Mouse (Mus musculus) megakaryocyte, embryonic 14.5 days (primary cell): ENCODE results near the gene Olfr1220. TPM values are rescaled to one million over a fixed set of nuclear protein-coding genes. Genes with fewer than 3 reads are reported as not detected.

Experiments
- H3K27me3 ChIP-seq: replicated peaks from 2 replicates; pipeline ENCODE3; 2012; ENCODE audit warnings: inconsistent platforms
- H3K36me3 ChIP-seq: replicated peaks from 2 replicates; pipeline ENCODE3; 2012; ENCODE audit warnings: low read length, inconsistent platforms, mixed read lengths
- H3K4me1 ChIP-seq: 2 replicates; pipeline ENCODE4 v1.6.1; 2012; ENCODE audit warnings: inconsistent platforms
- H3K4me3 ChIP-seq: replicated peaks from 2 replicates; pipeline ENCODE3; 2012; ENCODE audit warnings: moderate library complexity, mild to moderate bottlenecking, inconsistent platforms
- H3K9me3 ChIP-seq: 2 replicates; pipeline ENCODE4 v1.6.1; 2012; ENCODE audit warnings: inconsistent platforms
- FLI1 ChIP-seq: IDR thresholded peaks from 2 replicates; pipeline ENCODE4 v1.6.1; 2012; ENCODE audit warnings: low read length, inconsistent platforms, mixed read lengths
- GATA1 ChIP-seq: IDR thresholded peaks from 3 replicates; pipeline ENCODE4 v1.6.1; 2012; ENCODE audit warnings: mixed read lengths, low read length, inconsistent platforms, borderline replicate concordance
- polyA plus RNA-seq: library from polyadenylated mRNA; stranded (reverse); fragments of >175 nt; gene quantifications from 2 replicates; pipeline ENCODE4 v1.2.3, GENCODE M21; 2012; ENCODE audit warnings: low replicate concordance; ENCODE audit not compliant: insufficient read depth

Olfr1220 gene
- not detected in 2 replicates for polyA plus RNA-seq

DNA sequence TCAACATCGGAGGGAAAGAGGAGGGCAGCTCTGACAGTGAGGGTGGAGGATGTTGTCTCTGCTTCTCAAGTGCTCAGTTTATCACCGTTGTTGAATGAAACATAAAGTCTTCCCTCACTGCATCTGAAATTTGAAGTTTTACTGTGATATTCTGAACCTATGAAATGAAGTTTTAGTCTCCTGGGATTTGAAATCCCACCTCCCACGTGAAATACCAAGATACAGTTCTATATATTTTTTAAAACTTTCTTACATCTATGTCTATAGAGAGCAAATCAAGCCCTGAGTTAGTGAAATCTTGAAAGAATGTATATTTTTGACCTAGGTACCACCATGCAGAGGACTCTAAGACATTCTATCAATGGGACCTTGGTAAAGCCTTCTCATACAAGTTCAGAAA, at the start of gene Olfr1220:
TSS of gene Olfr1220 (minus strand) at position 101 of the 400 bp plus-strand sequence.
- H3K9me3 ChIP-seq, result no peaks in the 10 kb centered on the region
- TF ChIP-seq GATA1 (no peak), FLI1 (no peak)
- H3K27me3 ChIP-seq, result no peaks in the 10 kb centered on the region
- H3K36me3 ChIP-seq, result no peaks in the 10 kb centered on the region
- no peaks in the 10 kb centered on the region for H3K4me1 ChIP-seq
- no peak within 1 kb of the TSS for H3K4me3 ChIP-seq

DNA sequence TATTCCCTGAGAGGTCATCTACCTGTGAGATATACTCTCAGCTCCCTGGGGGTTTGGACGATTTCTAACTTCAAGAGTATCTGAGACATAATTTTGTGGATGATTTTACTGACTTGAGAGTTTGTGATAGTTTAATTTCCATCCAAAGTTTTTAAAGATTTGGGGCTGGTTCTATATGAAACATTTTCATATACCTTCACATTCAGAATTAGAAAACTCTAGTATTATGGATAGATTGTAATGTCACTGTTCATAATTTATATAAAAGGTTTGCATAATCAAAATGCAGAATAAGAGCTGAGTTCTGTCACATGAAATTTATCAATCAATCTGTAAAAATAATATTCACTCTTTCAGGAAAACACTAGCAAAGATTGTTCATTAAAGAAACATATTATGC, 44.8 kb upstream of the Olfr1220 start, which contains the start of gene Olfr1223:
TSS of gene Olfr1223 (minus strand) at position 101 of the 400 bp plus-strand sequence.
- no peaks in the 10 kb centered on the region for H3K27me3 ChIP-seq
- H3K36me3 ChIP-seq, result no peaks in the 10 kb centered on the region
- no peaks in the 10 kb centered on the region for H3K9me3 ChIP-seq
- no peak within 1 kb of the TSS for H3K4me3 ChIP-seq
- H3K4me1 ChIP-seq, result no peaks in the 10 kb centered on the region
- no peak for TF ChIP-seq GATA1
- TF ChIP-seq FLI1, result no peak

DNA sequence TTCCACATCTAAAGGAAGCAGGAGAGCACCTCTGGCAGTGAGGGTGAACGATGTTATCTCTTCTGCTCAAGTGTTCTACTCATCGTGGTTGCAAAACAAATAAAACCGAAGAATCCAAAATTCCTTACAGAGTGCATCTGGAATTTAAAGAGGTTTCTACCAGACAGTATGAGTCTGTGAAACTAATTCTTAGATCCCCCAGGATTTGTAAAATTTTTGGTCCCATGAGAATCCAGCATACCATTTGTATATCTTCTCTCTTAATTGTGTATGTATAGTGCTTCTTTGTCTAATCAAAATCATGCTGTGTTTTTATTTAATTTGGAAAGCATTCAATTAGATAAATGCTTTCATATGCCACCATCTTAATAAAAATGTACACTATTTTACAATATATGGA, 26.3 kb upstream of the Olfr1220 start, which contains the start of gene Olfr1222:
TSS of gene Olfr1222 (minus strand) at position 101 of the 400 bp plus-strand sequence.
- TF ChIP-seq FLI1 (no peak), GATA1 (no peak)
- Histone ChIP-seq H3K9me3 (no peaks in the 10 kb centered on the region), H3K4me3 (no peak within 1 kb of the TSS), H3K27me3 (no peaks in the 10 kb centered on the region), H3K36me3 (no peaks in the 10 kb centered on the region), H3K4me1 (no peaks in the 10 kb centered on the region)

DNA sequence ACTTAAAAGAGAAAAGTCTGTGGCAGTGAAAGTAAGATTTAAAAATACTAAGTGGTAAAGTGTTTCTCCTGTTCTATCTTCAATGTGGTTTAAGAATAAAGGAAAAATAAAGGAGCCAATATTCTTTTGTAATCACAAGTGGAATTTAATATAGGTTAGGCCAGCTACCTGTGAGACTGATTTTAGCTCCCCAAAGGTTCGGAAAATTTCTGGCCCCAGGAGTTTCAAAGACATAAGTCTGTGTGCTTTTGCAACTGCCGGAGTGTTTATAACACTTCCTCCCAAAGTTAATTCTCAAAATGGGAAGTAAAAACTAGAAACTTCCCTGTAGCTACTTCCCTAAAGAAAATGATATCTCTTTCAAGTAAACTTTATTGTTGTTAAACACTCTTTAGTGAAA, 10.5 kb upstream of the Olfr1220 start, which contains the start of gene Olfr1221:
TSS of gene Olfr1221 (minus strand) at position 101 of the 400 bp plus-strand sequence.
- TF ChIP-seq GATA1 (no peak), FLI1 (no peak)
- Histone ChIP-seq H3K36me3 (no peaks in the 10 kb centered on the region), H3K4me1 (no peaks in the 10 kb centered on the region), H3K4me3 (no peak within 1 kb of the TSS), H3K27me3 (no peaks in the 10 kb centered on the region), H3K9me3 (no peaks in the 10 kb centered on the region)

DNA sequence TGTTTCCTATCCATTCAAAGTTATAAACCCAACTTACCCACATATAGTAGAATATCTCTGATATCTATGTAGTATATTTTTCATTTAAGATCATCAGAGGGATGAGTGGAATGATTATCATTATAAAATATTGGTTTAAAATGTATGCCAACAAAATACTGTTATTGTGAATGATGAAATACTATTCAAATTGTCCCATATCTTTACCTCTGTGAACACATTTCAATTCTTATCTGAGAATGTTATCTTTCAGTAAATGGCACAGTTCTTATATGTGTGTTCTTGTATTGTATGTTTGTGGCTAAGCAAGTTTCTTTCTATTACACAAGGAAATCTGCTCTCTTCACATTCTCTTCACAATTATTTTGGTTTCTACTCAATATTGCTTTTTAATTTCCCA, 984 bp downstream of the Olfr1220 start:
- Histone ChIP-seq H3K27me3 (no peaks in the 10 kb centered on the region), H3K4me3 (no peak overlapping the region), H3K4me1 (no peaks in the 10 kb centered on the region), H3K9me3 (no peaks in the 10 kb centered on the region), H3K36me3 (no peaks in the 10 kb centered on the region)
- TF ChIP-seq FLI1 (no peak), GATA1 (no peak)

DNA sequence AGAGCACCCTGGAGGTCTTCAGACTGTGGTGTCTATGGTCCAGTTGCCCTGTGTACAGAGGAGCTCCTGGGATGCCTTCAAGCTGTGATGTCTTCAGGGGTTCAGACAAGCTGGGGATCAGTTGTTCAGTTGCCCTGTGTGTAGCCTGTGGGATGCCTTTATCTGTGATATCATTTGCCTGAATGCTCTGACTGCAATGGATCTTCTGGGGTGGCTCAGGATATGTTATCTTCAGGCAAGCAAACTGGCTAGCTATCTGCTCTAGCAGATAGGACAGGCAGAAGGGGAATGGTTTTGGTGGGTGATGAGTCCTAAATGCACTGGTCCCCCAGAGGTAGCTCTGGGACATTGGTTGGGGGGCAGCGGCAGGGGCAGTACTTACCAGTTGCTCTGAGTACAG, 12.8 kb downstream of the Olfr1220 start:
- no peaks in the 10 kb centered on the region for H3K36me3 ChIP-seq
- TF ChIP-seq FLI1, result no peak
- no peak for TF ChIP-seq GATA1
- H3K27me3 ChIP-seq, result no peaks in the 10 kb centered on the region
- H3K4me3 ChIP-seq, result no peak overlapping the region
- no peaks in the 10 kb centered on the region for H3K4me1 ChIP-seq
- H3K9me3 ChIP-seq, result 0 out of 2 replicates have a peak, but pooled peaks cover 4% of the 10 kb centered on the region

DNA sequence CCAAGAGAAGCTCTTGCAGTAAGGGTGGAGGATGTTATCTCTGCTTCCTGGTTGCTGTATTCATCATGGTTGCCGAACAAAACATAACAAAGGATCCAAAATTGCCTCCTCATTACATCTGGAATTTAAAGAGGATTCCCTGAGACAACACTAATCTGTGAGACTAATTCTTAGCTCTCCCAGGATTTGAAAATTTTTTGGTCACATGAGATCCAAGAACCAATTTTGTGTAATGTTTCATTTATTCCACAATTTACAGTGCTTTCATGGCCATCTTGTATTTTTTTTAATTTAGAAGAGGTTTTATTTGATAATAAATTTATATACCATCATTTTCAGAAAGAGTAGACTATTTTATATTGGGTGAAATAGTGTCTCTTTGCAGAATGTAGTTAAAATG, 23.2 kb downstream of the Olfr1220 start, which contains the start of gene Olfr1219:
TSS of gene Olfr1219 (minus strand) at position 101 of the 400 bp plus-strand sequence.
- Histone ChIP-seq H3K4me1 (no peaks in the 10 kb centered on the region; the same call in 1 of the 2 replicates), H3K27me3 (no peaks in the 10 kb centered on the region), H3K36me3 (no peaks in the 10 kb centered on the region), H3K9me3 (peaks cover 7% of the 10 kb centered on the region; the same call in 1 of the 2 replicates), H3K4me3 (no peak within 1 kb of the TSS)
- TF ChIP-seq GATA1, result no peak
- TF ChIP-seq FLI1, result no peak

DNA sequence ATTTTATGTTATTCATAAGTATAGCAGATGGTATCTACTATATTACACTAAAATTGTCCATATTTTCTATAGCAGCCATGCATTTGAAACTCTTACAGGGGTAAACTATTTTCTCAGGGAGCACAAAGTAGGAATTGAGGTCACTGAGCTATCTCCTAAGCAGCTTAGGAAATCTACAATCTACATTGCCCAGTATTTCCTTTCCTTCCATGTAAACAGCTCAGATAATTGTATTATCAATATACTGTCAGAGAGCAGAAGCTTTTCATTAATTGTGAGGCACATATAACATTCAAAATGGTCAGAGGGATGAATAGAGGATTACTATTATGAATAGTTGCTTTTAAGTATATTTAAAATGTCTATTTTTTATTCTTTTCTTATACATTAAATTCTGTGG, 25.1 kb downstream of the Olfr1220 start:
- Histone ChIP-seq H3K9me3 (peaks cover 5% of the 10 kb centered on the region; the same call in 1 of the 2 replicates), H3K27me3 (no peaks in the 10 kb centered on the region)
- no peak for TF ChIP-seq FLI1

DNA sequence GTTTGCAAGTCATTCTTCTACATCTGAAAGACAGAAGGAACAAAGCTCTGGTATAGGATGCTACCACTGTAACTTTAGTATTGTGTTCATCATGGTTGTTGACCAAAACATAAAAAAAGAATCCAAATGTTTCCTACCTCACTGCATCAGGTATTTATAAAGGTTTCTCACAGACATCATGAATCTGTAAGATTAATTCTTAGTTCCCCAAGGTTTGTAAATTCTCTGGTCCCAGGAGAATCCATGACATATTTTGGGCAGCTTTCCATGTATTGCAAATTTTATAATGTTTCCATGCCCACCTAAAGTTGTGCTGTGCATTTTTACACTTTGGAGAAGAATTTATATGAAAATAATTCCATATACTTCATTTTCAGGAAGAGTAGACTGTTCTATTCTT, 45.5 kb downstream of the Olfr1220 start, which contains the start of gene Olfr1218:
TSS of gene Olfr1218 (minus strand) at position 101 of the 400 bp plus-strand sequence.
- Histone ChIP-seq H3K9me3 (no peaks in the 10 kb centered on the region), H3K4me1 (no peaks in the 10 kb centered on the region), H3K36me3 (no peaks in the 10 kb centered on the region), H3K4me3 (no peak within 1 kb of the TSS), H3K27me3 (no peaks in the 10 kb centered on the region)
- no peak for TF ChIP-seq GATA1
- no peak for TF ChIP-seq FLI1

More for the DNA sequence above, 25.1 kb downstream of the Olfr1220 start:
- Histone ChIP-seq H3K4me3 (no peak overlapping the region), H3K4me1 (no peaks in the 10 kb centered on the region; the same call in 1 of the 2 replicates), H3K36me3 (no peaks in the 10 kb centered on the region)

Other genes starting within 250 kb of the Olfr1220 start
- gene Olfr1206, start 243.6 kb downstream of the Olfr1220 start, polyA plus RNA-seq, result not detected in 2 replicates
- not detected in 2 replicates for gene Olfr1208, start 204.5 kb downstream of the Olfr1220 start, polyA plus RNA-seq
- gene Olfr1209, start 191.7 kb downstream of the Olfr1220 start, polyA plus RNA-seq, result not detected in 2 replicates
- gene Olfr1211, start 168.7 kb downstream of the Olfr1220 start, polyA plus RNA-seq, result not detected in 2 replicates
- not detected in 2 replicates for gene Olfr1212, start 152.9 kb downstream of the Olfr1220 start, polyA plus RNA-seq
- gene Gm13762, start 126.6 kb downstream of the Olfr1220 start, polyA plus RNA-seq, result not detected in 2 replicates
- gene Olfr1214, start 114.2 kb downstream of the Olfr1220 start, polyA plus RNA-seq, result not detected in 2 replicates
- not detected in 2 replicates for gene Olfr1215, start 99.9 kb downstream of the Olfr1220 start, polyA plus RNA-seq
- gene Olfr1216, start 88.5 kb downstream of the Olfr1220 start, polyA plus RNA-seq, result not detected in 2 replicates
- not detected in 2 replicates for gene Olfr1217, start 74.8 kb downstream of the Olfr1220 start, polyA plus RNA-seq
- not detected in 2 replicates for gene Olfr1218, start 45.6 kb downstream of the Olfr1220 start, polyA plus RNA-seq
- gene Olfr1219, start 23.3 kb downstream of the Olfr1220 start, polyA plus RNA-seq, result not detected in 2 replicates
- gene Olfr1221, start 10.4 kb upstream of the Olfr1220 start, polyA plus RNA-seq, result not detected in 2 replicates
- not detected in 2 replicates for gene Olfr1222, start 26.2 kb upstream of the Olfr1220 start, polyA plus RNA-seq
- gene Olfr1223, start 44.7 kb upstream of the Olfr1220 start, polyA plus RNA-seq, result not detected in 2 replicates
- gene Olfr1224-ps1, start 57.3 kb upstream of the Olfr1220 start, polyA plus RNA-seq, result not detected in 2 replicates
- gene Olfr1225, start 67.8 kb upstream of the Olfr1220 start, polyA plus RNA-seq, result not detected in 2 replicates
- not detected in 2 replicates for gene Olfr1226, start 93.2 kb upstream of the Olfr1220 start, polyA plus RNA-seq
- gene Olfr1228, start 147.2 kb upstream of the Olfr1220 start, polyA plus RNA-seq, result not detected in 2 replicates
- not detected in 2 replicates for gene Olfr1229, start 181.2 kb upstream of the Olfr1220 start, polyA plus RNA-seq
- not detected in 2 replicates for gene Olfr1230, start 190.4 kb upstream of the Olfr1220 start, polyA plus RNA-seq
- gene Olfr1231, start 200.2 kb upstream of the Olfr1220 start, polyA plus RNA-seq, result not detected in 2 replicates
- not detected in 2 replicates for gene Olfr1232, start 222.8 kb upstream of the Olfr1220 start, polyA plus RNA-seq
- gene Olfr1233, start 235.6 kb upstream of the Olfr1220 start, polyA plus RNA-seq, result not detected in 2 replicates